Mouse (Mus musculus) G1E (cell line): ENCODE data around the gene Cwc22. TPM values are rescaled to one million over a fixed set of nuclear protein-coding genes. Genes with fewer than 3 reads are reported as not detected.

Experiments used
- ATAC-seq: 2 replicates; pipeline ENCODE4 v1.8.0; 2016; ENCODE audit warnings: mild to moderate bottlenecking; ENCODE audit not compliant: insufficient number of reproducible peaks, poor library complexity, low FRiP score, severe bottlenecking; ENCODE audit errors: extremely low read depth
- DNase-seq: peaks from one replicate; pipeline ENCODE4 v3.0.0; 2012; ENCODE audit warnings: low spot score
- H3K27me3 ChIP-seq: 2 replicates; pipeline ENCODE4 v1.6.1; 2012; ENCODE audit warnings: mild to moderate bottlenecking, low read length, inconsistent platforms; ENCODE audit not compliant: insufficient read depth
- H3K36me3 ChIP-seq: replicated peaks from 2 replicates; pipeline ENCODE3; 2012; ENCODE audit warnings: mild to moderate bottlenecking, inconsistent platforms
- H3K4me1 ChIP-seq: 2 replicates; pipeline ENCODE4 v1.6.1; 2012; ENCODE audit warnings: low read depth, low read length, inconsistent platforms, mixed read lengths; ENCODE audit not compliant: insufficient read depth
- H3K4me3 ChIP-seq: 2 replicates; pipeline ENCODE4 v1.5.1; 2012; ENCODE audit warnings: low read depth, mild to moderate bottlenecking, inconsistent platforms, low read length, moderate library complexity, mixed read lengths
- H3K9me3 ChIP-seq: replicated peaks from 2 replicates; pipeline ENCODE4 v1.6.1; 2012; ENCODE audit warnings: inconsistent platforms
- CTCF ChIP-seq: IDR thresholded peaks from 2 replicates; pipeline ENCODE4 v1.5.1; 2012; ENCODE audit warnings: low read depth, low read length, inconsistent platforms, mixed read lengths
- GATA1 ChIP-seq: IDR thresholded peaks from 2 replicates; pipeline ENCODE4 v1.6.1; 2012; ENCODE audit warnings: borderline replicate concordance, low read length, inconsistent platforms, mixed read lengths
- GATA2 ChIP-seq: IDR thresholded peaks from 2 replicates; pipeline ENCODE4 v1.6.1; 2012; ENCODE audit warnings: low read depth, low read length, inconsistent platforms, borderline replicate concordance
- POLR2AphosphoS5 ChIP-seq: IDR thresholded peaks from 2 replicates; pipeline ENCODE4 v1.6.1; 2012; ENCODE audit warnings: low read depth, low read length, inconsistent platforms; ENCODE audit not compliant: insufficient replicate concordance
- TAL1 ChIP-seq: conservative IDR thresholded peaks from 2 replicates; pipeline ENCODE4 v1.6.1; 2012; ENCODE audit warnings: low read depth, low read length, inconsistent platforms, mixed read lengths
- polyA plus RNA-seq: library from polyadenylated mRNA; stranded (reverse); fragments of >175 nt; gene quantifications from 2 replicates; pipeline ENCODE4 v1.2.3, GENCODE M21; 2012
- total RNA-seq, 2 experiments: library from RNA; stranded (forward) in 1 of 2; stranded (reverse) in 1 of 2; fragments of 200-1000 nt in 1 of 2; fragments of >200 nt in 1 of 2; fragmentation: Nextera tagmentation in 1 of 2; gene quantifications; 2 replicates each; pipeline ENCODE4 v1.2.3; 2014 to 2017

The Cwc22 gene
- total and polyA plus RNA-seq, 3 experiments = 22.5 to 106 (median 84.4) TPM

DNA sequence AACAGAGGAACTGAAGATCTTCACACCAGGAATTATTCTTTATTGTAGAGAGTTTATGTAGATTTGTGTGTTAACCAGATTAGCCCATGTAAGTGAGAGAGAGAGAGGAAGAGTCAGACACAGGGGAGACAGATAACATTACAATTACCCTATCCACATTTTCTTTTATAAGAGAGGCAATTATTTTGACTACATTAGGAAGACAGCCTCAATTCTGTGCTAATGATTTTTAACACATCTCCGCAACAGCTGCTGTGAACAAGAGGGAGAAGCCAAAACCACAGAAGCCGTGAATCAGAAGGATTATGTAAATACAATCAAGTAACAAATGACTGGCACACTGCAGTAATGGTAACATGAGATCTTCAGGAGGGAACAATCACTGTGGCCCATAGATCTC lies 12.5 kb downstream of the Cwc22 start:
- no peaks in the 10 kb centered on the region for H3K27me3 ChIP-seq
- no peak overlapping the region for H3K4me3 ChIP-seq
- peaks cover 93% of the 10 kb centered on the region for H3K36me3 ChIP-seq
- DNase-seq (no peak), ATAC-seq (no peak)
- no peaks in the 10 kb centered on the region for H3K4me1 ChIP-seq
- H3K9me3 ChIP-seq = no peaks in the 10 kb centered on the region
- TF ChIP-seq GATA2 = no peak
- no peak for TF ChIP-seq CTCF
- no peak for TF ChIP-seq GATA1
- TF ChIP-seq TAL1 = no peak
- TF ChIP-seq POLR2AphosphoS5 = no peak

DNA sequence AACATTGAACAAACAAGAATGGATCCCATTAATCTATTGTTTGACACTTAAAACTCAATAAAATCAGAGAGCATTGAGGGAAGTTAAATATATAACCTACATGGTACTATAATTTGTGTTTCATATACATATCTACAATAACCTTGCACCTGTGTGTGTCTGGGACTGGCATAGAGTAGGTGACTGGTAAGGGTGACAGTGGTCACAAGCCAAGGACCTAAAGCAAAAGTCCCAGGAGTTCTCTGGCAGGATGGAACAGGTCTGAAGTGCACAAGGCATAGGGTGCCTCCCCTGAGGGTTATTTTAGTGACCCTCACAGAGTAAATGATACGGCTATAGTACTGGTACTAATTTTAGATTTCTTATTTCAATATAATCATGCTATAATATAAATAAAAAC lies 14.2 kb downstream of the Cwc22 start:
- Histone ChIP-seq H3K9me3 (no peaks in the 10 kb centered on the region), H3K4me3 (no peak overlapping the region), H3K36me3 (peaks cover 95% of the 10 kb centered on the region), H3K27me3 (no peaks in the 10 kb centered on the region), H3K4me1 (no peaks in the 10 kb centered on the region)
- ATAC-seq (no peak), DNase-seq (no peak)
- no peak for TF ChIP-seq POLR2AphosphoS5
- no peak for TF ChIP-seq CTCF
- no peak for TF ChIP-seq TAL1
- TF ChIP-seq GATA2 = no peak
- TF ChIP-seq GATA1 = no peak

DNA sequence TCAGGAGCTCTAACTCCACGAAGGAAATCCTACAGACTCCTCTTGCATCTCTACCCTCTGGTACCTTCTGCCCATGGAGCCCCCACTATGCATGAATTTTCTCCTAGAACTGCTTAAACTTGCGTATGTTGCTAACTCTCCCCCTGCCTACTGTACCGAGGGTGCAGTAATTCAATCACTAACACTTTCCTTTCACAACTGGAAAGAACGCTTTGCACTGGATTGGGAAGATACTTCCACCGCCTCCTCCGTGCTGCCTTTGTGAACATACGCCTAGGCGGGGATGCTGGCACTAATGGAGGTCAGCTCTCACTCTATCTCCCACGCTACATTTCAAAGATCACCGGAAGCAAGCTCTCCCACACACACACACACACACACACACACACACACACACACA lies 17.8 kb downstream of the Cwc22 start:
- ATAC-seq = no peak
- Histone ChIP-seq H3K36me3 (peaks cover 90% of the 10 kb centered on the region), H3K9me3 (no peaks in the 10 kb centered on the region), H3K27me3 (no peaks in the 10 kb centered on the region), H3K4me3 (no peak overlapping the region), H3K4me1 (no peaks in the 10 kb centered on the region)
- no peak for DNase-seq
- TF ChIP-seq GATA1 (no peak), GATA2 (no peak)

DNA sequence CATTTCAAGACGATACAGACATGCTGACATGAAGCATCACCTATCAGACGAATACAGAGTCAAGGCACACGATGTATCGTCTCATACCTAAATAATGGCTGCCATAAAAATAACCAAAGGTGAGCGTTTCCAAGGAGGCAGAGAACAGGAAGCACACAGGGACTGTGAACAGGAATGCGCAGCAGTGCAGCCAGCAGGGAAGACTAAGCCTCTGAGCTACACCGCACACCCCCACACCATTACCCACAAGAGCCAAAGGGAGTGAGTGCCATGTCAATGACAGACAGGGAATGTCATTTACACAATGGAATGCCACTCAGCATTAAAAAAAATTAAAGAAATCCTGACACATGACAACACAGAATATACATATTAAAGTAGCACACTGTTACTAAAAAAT lies 19.7 kb downstream of the Cwc22 start:
- DNase-seq (no peak), ATAC-seq (no peak)
- Histone ChIP-seq H3K36me3 (peaks cover 85% of the 10 kb centered on the region), H3K4me3 (no peak overlapping the region), H3K4me1 (no peaks in the 10 kb centered on the region), H3K27me3 (no peaks in the 10 kb centered on the region), H3K9me3 (no peaks in the 10 kb centered on the region)
- TF ChIP-seq POLR2AphosphoS5 (no peak), CTCF (no peak), TAL1 (no peak), GATA1 (no peak), GATA2 (no peak)

DNA sequence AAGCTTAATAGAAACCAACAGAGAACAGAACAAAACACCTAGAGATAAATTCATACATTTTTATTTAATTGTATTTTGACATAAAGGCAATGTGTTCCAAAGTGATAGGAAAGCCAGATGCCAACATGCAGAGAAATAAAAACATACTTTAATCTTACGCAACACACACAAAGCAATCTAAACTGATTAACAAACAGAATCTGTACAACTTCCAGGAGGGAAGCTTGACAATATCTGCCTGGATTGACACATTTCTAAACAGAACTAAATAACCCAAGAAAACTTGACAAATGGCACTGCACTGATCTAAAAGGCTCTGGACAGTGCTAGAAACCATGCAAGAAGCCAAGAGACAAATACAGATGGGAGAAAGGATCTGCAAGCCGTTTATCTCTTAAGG lies 20.2 kb downstream of the Cwc22 start:
- Histone ChIP-seq H3K4me3 (no peak overlapping the region), H3K27me3 (no peaks in the 10 kb centered on the region), H3K4me1 (no peaks in the 10 kb centered on the region), H3K9me3 (no peaks in the 10 kb centered on the region), H3K36me3 (peaks cover 84% of the 10 kb centered on the region)
- no peak for TF ChIP-seq CTCF
- DNase-seq = no peak
- ATAC-seq = no peak

DNA sequence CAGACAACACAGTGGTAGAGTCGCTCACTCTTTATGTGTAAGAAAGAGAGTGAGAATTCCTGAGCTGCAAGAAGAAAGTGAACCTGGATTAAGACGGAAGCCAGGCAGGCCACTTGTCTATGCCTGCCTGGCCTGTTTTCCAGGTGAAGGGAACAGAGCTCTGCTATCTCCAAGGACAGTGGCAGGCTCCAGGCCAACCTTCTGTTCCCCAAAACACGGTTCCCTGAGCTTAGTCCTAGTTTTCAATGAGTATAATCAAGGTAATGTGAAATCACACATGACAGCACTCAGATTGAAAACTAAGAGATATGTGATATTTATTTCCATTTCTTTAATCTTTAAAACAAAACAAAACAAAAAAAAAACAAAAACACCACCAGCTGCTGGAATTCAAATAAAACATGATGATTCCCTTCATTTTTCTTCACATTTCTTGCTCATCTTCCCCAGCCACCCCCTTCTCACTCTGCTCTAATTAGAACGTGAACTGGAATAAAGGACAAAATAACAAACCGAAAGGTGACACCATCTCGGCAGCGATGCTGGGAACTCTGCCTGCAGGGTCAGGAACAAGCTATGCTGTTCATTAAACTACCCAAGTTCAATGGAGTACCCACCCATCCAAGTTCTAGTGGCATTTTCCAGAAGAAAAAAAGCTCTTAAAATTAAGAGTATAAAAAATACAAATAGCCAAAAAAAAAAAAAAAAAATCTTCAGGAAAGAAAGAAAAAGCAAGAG lies 20.8 kb downstream of the Cwc22 start:
- Histone ChIP-seq H3K4me3 (no peak overlapping the region), H3K9me3 (no peaks in the 10 kb centered on the region), H3K36me3 (peaks cover 83% of the 10 kb centered on the region), H3K4me1 (no peaks in the 10 kb centered on the region), H3K27me3 (no peaks in the 10 kb centered on the region)
- DNase-seq = no peak
- ATAC-seq = no peak
- TF ChIP-seq GATA2 (no peak), POLR2AphosphoS5 (no peak), TAL1 (no peak), GATA1 (no peak), CTCF (no peak)

DNA sequence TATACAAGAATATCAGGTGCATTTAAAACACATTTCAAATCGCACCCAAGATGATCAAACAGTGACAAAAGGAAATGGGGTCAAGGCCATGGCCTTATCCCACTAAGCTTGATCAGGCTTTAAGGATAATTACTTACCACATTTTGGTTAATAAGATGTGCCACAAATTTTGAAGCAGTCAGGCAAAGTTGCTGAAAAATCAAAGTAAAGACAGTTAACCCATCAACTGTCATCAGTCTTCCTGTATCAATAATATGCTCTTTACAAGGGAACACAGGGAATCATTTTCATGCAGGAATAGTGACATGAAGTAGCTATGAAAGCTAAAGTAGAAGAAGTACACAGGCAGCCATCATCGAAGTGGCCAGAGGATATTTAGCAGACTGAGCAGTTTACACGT lies 22.2 kb downstream of the Cwc22 start:
- no peaks in the 10 kb centered on the region for H3K9me3 ChIP-seq
- ATAC-seq (no peak), DNase-seq (no peak)
- H3K27me3 ChIP-seq = no peaks in the 10 kb centered on the region
- no peak overlapping the region for H3K4me3 ChIP-seq
- TF ChIP-seq POLR2AphosphoS5 (no peak), GATA1 (no peak), TAL1 (no peak), CTCF (no peak), GATA2 (no peak)
- H3K36me3 ChIP-seq = peaks cover 80% of the 10 kb centered on the region
- H3K4me1 ChIP-seq = no peaks in the 10 kb centered on the region; the same call in 1 of the 2 replicates
